Mouse (Mus musculus) ES-Bruce4 (cell line): Measurements from ENCODE around the gene Scn4b. TPM values are rescaled to one million over a fixed set of nuclear protein-coding genes. Genes with fewer than 3 reads are reported as not detected.

Experiments used
- H3K27ac ChIP-seq: 2 replicates; pipeline ENCODE4 v1.5.1; 2012; ENCODE audit warnings: low read length, inconsistent platforms; ENCODE audit not compliant: insufficient read depth
- H3K27me3 ChIP-seq: 2 replicates; pipeline ENCODE4 v1.6.1; 2012; ENCODE audit warnings: mild to moderate bottlenecking, low read length, inconsistent platforms; ENCODE audit not compliant: control insufficient read depth, poor library complexity, insufficient read depth, severe bottlenecking
- H3K36me3 ChIP-seq: 2 replicates; pipeline ENCODE4 v1.6.1; 2012; ENCODE audit warnings: inconsistent platforms, mild to moderate bottlenecking, low read length, moderate library complexity; ENCODE audit not compliant: control insufficient read depth, poor library complexity, insufficient read depth, severe bottlenecking
- H3K4me1 ChIP-seq: one replicate; pipeline ENCODE4 v1.8.1; 2011; ENCODE audit warnings: low read length; ENCODE audit not compliant: control insufficient read depth, insufficient read depth
- H3K4me3 ChIP-seq: 2 replicates; pipeline ENCODE4 v1.5.1; 2011; ENCODE audit warnings: low read depth, mild to moderate bottlenecking, low read length
- H3K9ac ChIP-seq: 2 replicates; pipeline ENCODE4 v1.6.1; 2012; ENCODE audit warnings: low read depth, mild to moderate bottlenecking, inconsistent platforms; ENCODE audit not compliant: poor library complexity, severe bottlenecking
- H3K9me3 ChIP-seq: replicated peaks from 2 replicates; pipeline ENCODE4 v1.6.1; 2012; ENCODE audit warnings: mild to moderate bottlenecking, low read length, inconsistent platforms; ENCODE audit not compliant: control insufficient read depth, poor library complexity, insufficient read depth, severe bottlenecking
- CTCF ChIP-seq: IDR thresholded peaks from one replicate; pipeline ENCODE4 v1.8.1; 2011; ENCODE audit warnings: low read depth, low read length
- EP300 ChIP-seq: IDR thresholded peaks from 2 replicates; pipeline ENCODE4 v1.6.1; 2011; ENCODE audit warnings: low read depth, low read length; ENCODE audit not compliant: insufficient read depth
- POLR2A ChIP-seq: IDR thresholded peaks from one replicate; pipeline ENCODE4 v1.8.1; 2011; ENCODE audit warnings: low read length; ENCODE audit not compliant: insufficient read depth
- polyA plus RNA-seq: library from polyadenylated mRNA; stranded (reverse); fragments of >200 nt; gene quantifications from 2 replicates; pipeline ENCODE4 v1.2.4, GENCODE M21; 2011; ENCODE audit warnings: low read depth; ENCODE audit not compliant: missing spikeins, insufficient read depth, insufficient read length

The Scn4b gene
- 0.35 and 0.40 TPM in 2 replicates for polyA plus RNA-seq

GRCm38 (mm10) chr9:45138191-45139032 lies at the start of gene Scn4b:
TSS of gene Scn4b (plus strand) at chr9:45138395.
- Histone ChIP-seq H3K4me3 (peak within 1 kb of the TSS; percentile 58), H3K9me3 (no peaks in the 10 kb centered on the region), H3K36me3 (no peaks in the 10 kb centered on the region), H3K4me1 (no peaks in the 10 kb centered on the region), H3K27me3 (peaks cover 1% of the 10 kb centered on the region; the same call in 1 of the 2 replicates), H3K27ac (no peak within 1 kb of the TSS), H3K9ac (peak within 1 kb of the TSS; percentile 51)
- TF ChIP-seq EP300: no peak
- no peak for TF ChIP-seq POLR2A
- TF ChIP-seq CTCF: no peak

- Histone ChIP-seq H3K27me3 (no peaks in the 10 kb centered on the region), H3K27ac (no peak overlapping the region), H3K9me3 (no peaks in the 10 kb centered on the region), H3K9ac (no peak overlapping the region), H3K4me1 (no peaks in the 10 kb centered on the region), H3K4me3 (no peak overlapping the region), H3K36me3 (no peaks in the 10 kb centered on the region)
- TF ChIP-seq EP300 (no peak), CTCF (peak; percentile 27), POLR2A (no peak)
Observed at GRCm38 (mm10) chr9:45090811-45091210, 47.4 kb upstream of the Scn4b start.

DNA sequence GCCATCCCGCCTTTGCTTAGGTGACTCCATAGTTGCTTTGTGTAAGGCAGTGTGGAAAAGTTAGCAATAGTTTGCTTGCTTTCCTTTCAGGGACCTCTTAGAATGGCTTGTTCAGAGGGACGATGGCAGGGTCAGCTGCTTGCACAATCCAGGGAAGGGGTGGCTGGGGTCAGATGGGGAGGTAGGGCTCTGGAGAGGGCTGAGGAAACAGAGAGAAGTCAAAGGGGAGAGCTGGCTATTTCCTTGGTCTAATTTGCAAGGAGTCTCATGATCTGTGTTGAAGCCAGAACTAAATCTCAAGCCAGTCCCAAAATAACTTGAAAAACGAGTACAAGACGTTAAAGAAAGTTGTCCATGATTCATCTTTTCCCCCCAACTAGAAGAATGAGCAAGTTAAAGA lies 45.6 kb upstream of the Scn4b start:
- H3K36me3 ChIP-seq: no peaks in the 10 kb centered on the region
- H3K27ac ChIP-seq: no peak overlapping the region
- H3K4me1 ChIP-seq: no peaks in the 10 kb centered on the region
- H3K4me3 ChIP-seq: peak overlapping the region; percentile 26
- H3K27me3 ChIP-seq: no peaks in the 10 kb centered on the region
- TF ChIP-seq POLR2A (no peak), CTCF (no peak), EP300 (no peak)
- no peak overlapping the region for H3K9ac ChIP-seq
- no peaks in the 10 kb centered on the region for H3K9me3 ChIP-seq

GRCm38 (mm10) chr9:45095149-45095937 lies 42.9 kb upstream of the Scn4b start:
- Histone ChIP-seq H3K36me3 (no peaks in the 10 kb centered on the region), H3K9me3 (no peaks in the 10 kb centered on the region), H3K4me1 (no peaks in the 10 kb centered on the region), H3K9ac (no peak overlapping the region), H3K27me3 (no peaks in the 10 kb centered on the region), H3K4me3 (no peak overlapping the region), H3K27ac (no peak overlapping the region)
- no peak for TF ChIP-seq POLR2A
- no peak for TF ChIP-seq EP300
- TF ChIP-seq CTCF: no peak

DNA sequence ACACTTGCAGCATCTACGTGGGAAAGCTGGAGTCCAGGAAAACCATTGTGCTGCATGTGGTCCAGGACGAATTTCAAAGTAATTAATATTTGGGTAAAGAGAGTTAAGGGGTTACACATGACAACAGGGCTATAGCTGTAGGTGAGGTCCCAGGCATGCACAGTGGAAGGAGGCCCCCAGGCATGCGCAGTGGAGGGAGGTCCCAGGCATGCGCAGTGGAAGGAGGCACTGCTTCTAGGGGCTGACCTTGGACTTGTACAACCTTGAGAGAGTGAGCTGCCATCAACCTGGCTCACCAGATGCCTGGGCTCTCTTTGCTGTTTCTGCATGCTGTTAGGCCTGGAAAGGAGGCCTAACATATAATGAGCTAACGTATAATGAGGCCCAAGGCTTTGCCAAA lies 40.3 kb upstream of the Scn4b start:
- TF ChIP-seq POLR2A: no peak
- no peak for TF ChIP-seq CTCF
- TF ChIP-seq EP300: no peak
- Histone ChIP-seq H3K4me3 (no peak overlapping the region), H3K27ac (no peak overlapping the region), H3K36me3 (no peaks in the 10 kb centered on the region), H3K27me3 (no peaks in the 10 kb centered on the region), H3K9me3 (no peaks in the 10 kb centered on the region), H3K9ac (no peak overlapping the region), H3K4me1 (no peaks in the 10 kb centered on the region)
